Mouse (Mus musculus) bone marrow, adult 2 months (tissue): ENCODE results near the gene Man1c1.

Source experiments
- CTCF ChIP-seq: fragments of 200-500 bp; IDR thresholded peaks from 2 replicates; pipeline ENCODE4 v1.5.1; 2011; ENCODE audit warnings: low read length, control low read depth; ENCODE audit not compliant: control insufficient read depth, insufficient read depth
- POLR2A ChIP-seq: fragments of 200-500 bp; IDR thresholded peaks from 2 replicates; pipeline ENCODE4 v1.6.1; 2011; ENCODE audit warnings: low read depth, mild to moderate bottlenecking, control low read depth, low read length, borderline replicate concordance; ENCODE audit not compliant: control insufficient read depth

- TF ChIP-seq POLR2A (no peak), CTCF (no peak)
Measured at GRCm38 (mm10) chr4:134612070-134612667, 91.9 kb downstream of the Man1c1 start.
